Mouse (Mus musculus) heart, adult 9 months (tissue): ENCODE measurements around the gene Spats1.
A peak's percentile ranks its signal among the peaks of the same experiment; 100 is the strongest.
"Not testable (repeated sequence)": the region's sequence is repeated elsewhere in the genome, so short reads cannot be mapped to it uniquely, and the experiment has no call there.

Experiments used
- DNase-seq, 2 experiments: peaks; one replicate each; pipeline ENCODE4 v3.0.0; 2022; ENCODE audit warnings: low spot score in 2 of 2

Gene Spats1

GRCm38 (mm10) chr17:45490532-45491154, 15.4 kb upstream of the Spats1 start:
- no peak for DNase-seq

DNA sequence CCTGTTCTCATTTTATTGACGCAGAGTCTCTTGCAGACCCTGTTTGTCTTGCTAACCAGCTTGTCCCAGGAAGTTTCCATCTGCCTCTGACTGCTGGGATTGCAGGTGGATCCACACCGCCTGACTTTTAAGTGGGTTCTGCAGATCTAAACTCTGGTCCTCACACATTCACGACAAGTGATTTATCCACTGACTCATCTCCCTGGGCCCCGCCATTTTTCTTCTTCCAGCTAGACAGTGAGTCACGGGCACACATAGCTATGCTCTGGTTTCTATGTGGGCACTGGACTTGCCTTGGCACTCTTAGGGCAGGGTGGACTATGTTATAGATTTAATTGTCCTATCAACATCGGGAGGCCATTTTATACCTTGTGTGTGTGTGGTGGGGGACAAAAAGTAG, 14.5 kb upstream of the Spats1 start:
- DNase-seq = no peak

- no peak for DNase-seq
These were observed 13.4 kb upstream of the Spats1 start for GRCm38 (mm10) chr17:45488321-45489254.

- no peak for DNase-seq
These were observed 12.0 kb upstream of the Spats1 start for GRCm38 (mm10) chr17:45487216-45487615.

GRCm38 (mm10) chr17:45485581-45485980, 10.4 kb upstream of the Spats1 start:
- DNase-seq = no peak

GRCm38 (mm10) chr17:45480429-45480828, 5.2 kb upstream of the Spats1 start:
- DNase-seq = no peak

GRCm38 (mm10) chr17:45478234-45478825, 3.1 kb upstream of the Spats1 start:
- DNase-seq = peak; percentile 32 to 60

- no peak for DNase-seq
These were observed 1.1 kb downstream of the Spats1 start for GRCm38 (mm10) chr17:45474146-45474545.

DNA sequence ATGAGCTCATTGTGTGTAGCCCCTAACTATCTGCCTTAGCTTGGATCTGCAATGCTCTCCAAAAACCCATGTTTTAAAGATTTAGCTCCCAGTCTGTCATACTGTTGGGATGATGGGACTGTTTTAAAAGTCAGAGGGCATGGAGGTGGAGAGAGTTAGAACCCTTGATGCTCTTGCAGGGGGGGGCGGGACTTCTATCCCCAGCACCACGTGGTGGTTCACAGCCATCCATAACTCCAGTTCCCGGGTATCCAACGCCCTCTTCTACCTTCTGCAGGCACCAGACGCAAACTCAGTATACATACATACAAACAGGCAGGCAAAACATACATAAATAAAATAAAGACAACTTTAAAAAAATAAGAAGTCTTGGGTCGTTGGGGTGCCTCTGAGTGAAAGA, 1.5 kb downstream of the Spats1 start:
- no peak for DNase-seq

GRCm38 (mm10) chr17:45470726-45471125, 4.5 kb downstream of the Spats1 start:
- DNase-seq = no peak

DNA sequence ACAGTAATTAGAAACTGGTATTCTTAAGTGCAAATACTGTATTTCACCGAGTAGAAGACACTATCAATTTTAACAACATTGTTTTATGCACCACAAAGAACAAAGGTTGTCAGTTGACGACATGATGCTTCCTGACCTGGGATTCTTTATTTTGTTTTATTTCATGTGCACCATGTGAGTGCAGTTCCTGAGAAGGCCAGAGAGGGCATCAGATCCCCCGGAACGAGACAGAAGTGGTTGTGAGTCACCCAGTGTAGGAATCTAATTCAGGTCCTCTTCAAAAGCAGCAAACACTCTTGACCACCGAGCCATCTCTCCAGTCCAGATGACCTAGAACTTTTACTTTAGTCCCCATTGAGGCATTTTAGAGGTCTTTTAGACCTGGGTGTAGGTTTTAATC, 6.9 kb downstream of the Spats1 start:
- DNase-seq = no peak

DNA sequence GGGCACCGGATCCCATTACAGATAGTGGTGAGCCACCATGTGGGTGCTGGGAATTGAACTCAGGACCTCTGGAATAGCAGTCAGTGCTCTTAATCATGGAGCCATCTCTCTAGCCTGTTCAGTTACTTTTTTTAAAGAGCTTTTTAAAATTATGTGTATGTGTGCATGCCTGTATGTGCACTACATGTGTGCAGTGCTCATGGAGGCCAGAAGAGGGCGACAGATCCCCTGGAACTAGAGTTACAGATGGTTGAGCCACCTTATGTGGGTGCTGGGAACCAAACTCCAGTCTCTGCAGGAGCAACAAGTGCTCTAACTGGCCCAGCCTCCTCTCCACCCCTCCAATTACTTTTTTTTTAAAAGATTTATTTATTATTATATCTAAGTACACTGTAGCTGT, 8.5 kb downstream of the Spats1 start:
- no peak for DNase-seq

DNA sequence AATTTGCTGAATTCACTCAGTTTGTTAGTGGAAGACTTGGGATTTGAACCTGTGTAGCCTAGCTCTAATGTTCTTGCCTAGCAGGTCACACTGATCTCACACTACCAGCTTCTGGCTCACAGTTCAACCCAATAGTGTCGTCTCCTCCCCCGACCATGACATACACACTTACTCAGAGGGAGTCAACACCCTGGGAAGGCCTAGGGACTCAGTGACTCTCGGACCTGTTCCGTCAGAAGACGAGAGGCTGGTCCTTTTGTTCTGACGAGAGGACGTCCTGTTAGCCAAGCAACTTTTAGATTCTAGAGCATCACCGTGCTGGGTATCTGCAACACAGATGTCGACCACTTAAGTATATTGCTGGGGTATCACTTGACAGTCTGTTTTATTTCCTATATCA, 11.0 kb downstream of the Spats1 start:
- DNase-seq = no peak

DNA sequence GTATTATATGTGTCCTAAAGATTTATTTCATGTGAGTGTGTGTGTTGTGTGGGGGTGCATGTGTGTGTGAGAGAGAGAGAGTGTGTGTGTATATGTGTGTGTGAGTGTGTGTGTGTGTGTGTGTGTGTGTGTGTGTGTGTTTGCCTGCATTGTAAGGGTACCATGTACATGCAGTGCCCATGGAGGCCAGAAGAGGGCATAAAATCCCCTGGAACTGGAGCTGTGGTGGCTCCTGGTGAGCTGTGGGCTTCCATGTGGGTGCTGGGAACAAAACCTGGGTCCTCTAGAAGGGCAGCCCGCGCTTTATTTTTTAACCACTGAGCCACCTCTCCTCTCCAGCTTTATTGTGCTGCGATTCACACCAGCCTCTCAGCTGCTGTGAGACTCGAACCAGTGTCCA, 12.7 kb downstream of the Spats1 start:
- no peak for DNase-seq

DNA sequence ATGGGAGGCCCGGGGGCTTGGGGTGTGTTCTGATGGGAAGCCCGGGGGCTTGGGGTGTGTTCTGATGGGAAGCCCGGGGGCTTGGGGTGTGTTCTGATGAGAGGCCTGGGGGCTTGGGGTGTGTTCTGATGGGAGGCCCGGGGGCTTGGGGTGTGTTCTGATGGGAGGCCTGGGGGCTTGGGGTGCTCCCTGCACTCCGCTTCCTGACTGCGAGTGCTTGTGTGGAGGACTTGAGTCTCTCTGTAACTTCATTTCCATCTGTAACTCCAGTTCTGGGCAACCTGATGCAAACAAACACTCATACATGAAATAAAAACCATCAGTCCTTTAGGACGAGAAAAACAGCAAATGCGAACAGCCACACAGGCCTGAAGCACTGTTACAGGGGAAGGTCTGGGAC, 16.2 kb downstream of the Spats1 start:
- DNase-seq = no peak

- DNase-seq = no peak
These were observed 16.7 kb downstream of the Spats1 start for GRCm38 (mm10) chr17:45458516-45458915.

DNA sequence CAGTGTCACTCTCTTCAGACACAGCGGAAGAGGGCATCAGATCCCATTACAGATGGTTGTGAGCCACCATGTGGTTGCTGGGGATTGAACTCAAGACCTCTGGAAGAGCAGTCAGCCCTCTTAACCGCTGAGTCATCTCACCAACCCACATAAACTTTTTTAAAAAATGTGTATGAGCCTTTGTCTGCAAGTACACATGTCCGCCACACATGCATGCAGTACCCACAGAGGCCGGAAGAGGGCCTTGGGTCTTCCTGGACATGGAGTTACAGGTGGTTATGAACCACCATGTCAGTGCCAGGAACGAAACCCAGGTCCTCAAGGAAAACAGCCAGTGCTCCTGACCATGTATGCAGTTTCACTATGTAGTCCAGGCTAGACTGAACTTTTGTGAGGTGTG, 17.7 kb downstream of the Spats1 start:
- DNase-seq = no peak

- no peak for DNase-seq
These were observed 18.7 kb downstream of the Spats1 start for GRCm38 (mm10) chr17:45456260-45457152.

GRCm38 (mm10) chr17:45455783-45456182, 19.4 kb downstream of the Spats1 start:
- DNase-seq = not testable (repeated sequence)

GRCm38 (mm10) chr17:45454794-45455193, 20.4 kb downstream of the Spats1 start:
- no peak for DNase-seq

DNA sequence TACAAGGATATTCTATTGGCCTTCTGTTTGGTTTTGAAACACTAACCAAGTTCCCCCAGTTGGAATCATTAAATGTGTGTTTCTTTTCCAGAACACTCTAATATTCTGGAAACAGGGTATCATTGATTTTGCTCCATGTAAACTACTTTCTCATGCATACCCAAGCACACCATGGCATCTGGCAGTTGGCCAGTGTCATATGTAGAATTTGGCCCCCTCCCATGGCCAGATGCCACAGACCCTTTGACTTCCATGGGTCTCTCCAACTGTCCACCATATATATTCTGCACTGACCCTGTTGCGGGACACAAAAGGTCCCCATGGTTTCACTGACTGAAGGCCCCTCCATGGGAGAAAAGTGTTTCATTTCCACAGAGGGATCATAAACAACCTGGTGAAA, 22.9 kb downstream of the Spats1 start:
- DNase-seq = no peak

- DNase-seq = no peak
These were observed 25.1 kb downstream of the Spats1 start for GRCm38 (mm10) chr17:45450153-45450552.
